Mouse (Mus musculus) CH12.LX (cell line): ENCODE data around the gene Mvp. TPM values are rescaled to one million over a fixed set of nuclear protein-coding genes. Genes with fewer than 3 reads are reported as not detected.

Experiments used
- DNase-seq: peaks from one replicate; pipeline ENCODE4 v3.0.0-alpha.2; 2013; ENCODE audit errors: extremely low read depth
- H3K27ac ChIP-seq: 2 replicates; pipeline ENCODE4 v1.5.1; 2012; ENCODE audit warnings: low read depth, mild to moderate bottlenecking, control low read depth, moderate library complexity; ENCODE audit not compliant: insufficient read depth
- H3K27me3 ChIP-seq: replicated peaks from 2 replicates; pipeline ENCODE3; 2012; ENCODE audit warnings: inconsistent platforms
- H3K36me3 ChIP-seq, 2 experiments: replicated peaks in 1 of 2; 2 replicates each; pipeline versions ENCODE3 to v1.6.1; 2012; ENCODE audit warnings: inconsistent platforms in 1 of 2, low read length in 1 of 2, mild to moderate bottlenecking in 1 of 2, mixed read lengths in 1 of 2, moderate library complexity in 1 of 2; ENCODE audit not compliant: control insufficient read depth in 1 of 2, insufficient read depth in 1 of 2
- H3K4me1 ChIP-seq, 2 experiments: 2 replicates each; pipeline ENCODE4 v1.6.1; 2012; ENCODE audit warnings: inconsistent platforms in 1 of 2, moderate library complexity in 1 of 2; ENCODE audit not compliant: insufficient read depth in 2 of 2, control insufficient read depth in 1 of 2
- H3K4me2 ChIP-seq: 2 replicates; pipeline ENCODE4 v1.6.1; 2012; ENCODE audit warnings: low read depth, mild to moderate bottlenecking, control low read depth; ENCODE audit not compliant: poor library complexity, insufficient read depth, severe bottlenecking
- H3K4me3 ChIP-seq, 3 experiments: fragments of 150-350 bp in 1 of 3; sonication (generic) in 1 of 3; replicated peaks in 1 of 3; 2 replicates each; pipeline versions ENCODE3 to v1.5.1; 2011 to 2012; ENCODE audit warnings: low read depth in 2 of 3, low read length in 2 of 3, mild to moderate bottlenecking in 2 of 3, moderate library complexity in 2 of 3, control low read depth in 1 of 3, improper control_type of control experiment in 1 of 3, inconsistent platforms in 1 of 3, mixed read lengths in 1 of 3; ENCODE audit not compliant: poor library complexity in 1 of 3
- H3K79me2 ChIP-seq: replicated peaks from 2 replicates; pipeline ENCODE4 v1.6.1; 2012; ENCODE audit warnings: mild to moderate bottlenecking, moderate library complexity; ENCODE audit not compliant: control insufficient read depth, poor library complexity, insufficient read depth, severe bottlenecking; ENCODE audit errors: extremely low read depth
- H3K9ac ChIP-seq: 2 replicates; pipeline ENCODE4 v1.6.1; 2012; ENCODE audit warnings: low read depth, mild to moderate bottlenecking, control low read depth, moderate library complexity; ENCODE audit not compliant: insufficient read depth
- H3K9me3 ChIP-seq: replicated peaks from 2 replicates; pipeline ENCODE3; 2012; ENCODE audit warnings: low read length, inconsistent platforms, mixed read lengths
- BHLHE40 ChIP-seq: IDR thresholded peaks from 2 replicates; pipeline ENCODE4 v1.6.1; 2011; ENCODE audit warnings: mild to moderate bottlenecking, low read depth, low read length, improper control_type of control experiment
- CTCF ChIP-seq, 2 experiments: IDR thresholded peaks in 1 of 2; conservative IDR thresholded peaks in 1 of 2; 2 replicates each; pipeline ENCODE4 v1.5.1; 2011 to 2012; ENCODE audit warnings: low read depth in 2 of 2, low read length in 2 of 2, improper control_type of control experiment in 1 of 2, inconsistent platforms in 1 of 2, mild to moderate bottlenecking in 1 of 2, moderate library complexity in 1 of 2
- ELF1 ChIP-seq: IDR thresholded peaks from 2 replicates; pipeline ENCODE4 v1.6.1; 2014; ENCODE audit warnings: low read depth, mild to moderate bottlenecking, inconsistent platforms, low read length, improper control_type of control experiment
- ETS1 ChIP-seq: conservative IDR thresholded peaks from 2 replicates; pipeline ENCODE4 v1.6.1; 2012; ENCODE audit warnings: low read depth, mild to moderate bottlenecking, inconsistent platforms, low read length, improper control_type of control experiment, moderate library complexity
- GABPA ChIP-seq: IDR thresholded peaks from 2 replicates; pipeline ENCODE4 v1.6.1; 2012; ENCODE audit warnings: low read depth, low read length, improper control_type of control experiment, inconsistent platforms; ENCODE audit not compliant: insufficient replicate concordance
- HCFC1 ChIP-seq: IDR thresholded peaks from 2 replicates; pipeline ENCODE4 v1.6.1; 2012; ENCODE audit warnings: low read depth, mild to moderate bottlenecking, inconsistent platforms, low read length, improper control_type of control experiment
- JUN ChIP-seq: IDR thresholded peaks from 2 replicates; pipeline ENCODE4 v1.6.1; 2011; ENCODE audit warnings: low read depth, mild to moderate bottlenecking, low read length, improper control_type of control experiment, moderate library complexity; ENCODE audit not compliant: insufficient read depth
- KAT2A ChIP-seq: IDR thresholded peaks from 2 replicates; pipeline ENCODE4 v1.6.1; 2012; ENCODE audit warnings: low read length, improper control_type of control experiment, inconsistent platforms; ENCODE audit not compliant: insufficient replicate concordance
- MAX ChIP-seq: IDR thresholded peaks from 2 replicates; pipeline ENCODE4 v1.6.1; 2011; ENCODE audit warnings: low read length, improper control_type of control experiment
- MAZ ChIP-seq: IDR thresholded peaks from 2 replicates; pipeline ENCODE4 v1.6.1; 2012; ENCODE audit warnings: low read depth, mild to moderate bottlenecking, inconsistent platforms, low read length, improper control_type of control experiment, moderate library complexity
- MXI1 ChIP-seq: IDR thresholded peaks from 2 replicates; pipeline ENCODE4 v1.6.1; 2011; ENCODE audit warnings: mild to moderate bottlenecking, low read depth, low read length, improper control_type of control experiment
- MYC ChIP-seq: IDR thresholded peaks from 2 replicates; pipeline ENCODE4 v1.6.1; 2011; ENCODE audit warnings: low read depth, mild to moderate bottlenecking, improper control_type of control experiment, low read length
- NELFE ChIP-seq: IDR thresholded peaks from 2 replicates; pipeline ENCODE4 v1.6.1; 2011; ENCODE audit warnings: low read depth, low read length, improper control_type of control experiment
- NRF1 ChIP-seq: IDR thresholded peaks from 2 replicates; pipeline ENCODE4 v1.6.1; 2014; ENCODE audit warnings: low read depth, mild to moderate bottlenecking, inconsistent platforms, low read length, improper control_type of control experiment, moderate library complexity
- PAX5 ChIP-seq: IDR thresholded peaks from 2 replicates; pipeline ENCODE4 v1.6.1; 2012; ENCODE audit warnings: low read length, inconsistent platforms, mixed read lengths
- POLR2A ChIP-seq: IDR thresholded peaks from 2 replicates; pipeline ENCODE4 v1.6.1; 2011; ENCODE audit warnings: low read depth, mild to moderate bottlenecking, improper control_type of control experiment, low read length
- POLR2AphosphoS2 ChIP-seq: IDR thresholded peaks from 2 replicates; pipeline ENCODE4 v1.6.1; 2011; ENCODE audit warnings: low read depth, low read length, improper control_type of control experiment
- RAD21 ChIP-seq: IDR thresholded peaks from 2 replicates; pipeline ENCODE4 v1.6.1; 2011; ENCODE audit warnings: low read depth, mild to moderate bottlenecking, low read length, improper control_type of control experiment, moderate library complexity
- SIN3A ChIP-seq: IDR thresholded peaks from 2 replicates; pipeline ENCODE4 v1.6.1; 2012; ENCODE audit warnings: low read length, improper control_type of control experiment, inconsistent platforms
- TBP ChIP-seq: conservative IDR thresholded peaks from 2 replicates; pipeline ENCODE4 v1.6.1; 2011; ENCODE audit warnings: low read depth, low read length, improper control_type of control experiment
- TCF12 ChIP-seq: IDR thresholded peaks from 2 replicates; pipeline ENCODE4 v1.6.1; 2014; ENCODE audit warnings: low read depth, mild to moderate bottlenecking, inconsistent platforms, low read length, improper control_type of control experiment
- UBTF ChIP-seq: IDR thresholded peaks from 2 replicates; pipeline ENCODE4 v1.6.1; 2012; ENCODE audit warnings: low read depth, mild to moderate bottlenecking, inconsistent platforms, low read length, improper control_type of control experiment, moderate library complexity
- USF2 ChIP-seq: conservative IDR thresholded peaks from 2 replicates; pipeline ENCODE4 v1.6.1; 2011; ENCODE audit warnings: low read depth, low read length, improper control_type of control experiment
- ZC3H11A ChIP-seq: IDR thresholded peaks from 2 replicates; pipeline ENCODE4 v1.6.1; 2012; ENCODE audit warnings: low read depth, mild to moderate bottlenecking, inconsistent platforms, low read length, improper control_type of control experiment
- ZMIZ1 ChIP-seq: IDR thresholded peaks from 2 replicates; pipeline ENCODE4 v1.6.1; 2012; ENCODE audit warnings: low read depth, mild to moderate bottlenecking, inconsistent platforms, low read length, improper control_type of control experiment
- ZNF384 ChIP-seq: IDR thresholded peaks from 2 replicates; pipeline ENCODE4 v1.6.1; 2012; ENCODE audit warnings: low read depth, low read length, improper control_type of control experiment, inconsistent platforms
- dilution Hi-C: fragments of 300-500 bp; cut with MboI; formaldehyde crosslinking; loops from 2 replicates; pipeline ENCODE4 v1.14.3; 2020; ENCODE audit warnings: low sequenced_read_pairs; ENCODE audit not compliant: extremely low pct_unique_long_range_greater_than_20kb, extremely low pct_ligation_motif_present
- in situ Hi-C: fragments of 300-500 bp; cut with MboI; formaldehyde crosslinking; loops from 3 replicates; pipeline ENCODE4 v1.14.3; 2019; ENCODE audit warnings: low sequenced_read_pairs, low pct_ligation_motif_present, low pct_unique_long_range_greater_than_20kb, mixed read lengths
- polyA plus RNA-seq: library from polyadenylated mRNA; unstranded; fragments of >175 nt; gene quantifications from 2 replicates; pipeline ENCODE4 v1.2.1, GENCODE M21; 2012; ENCODE audit warnings: low read depth; ENCODE audit not compliant: insufficient read length
- total RNA-seq, 2 experiments: library from RNA; depleted of rRNA; stranded (reverse); fragments of 300-350 nt in 1 of 2; fragments of >200 nt in 1 of 2; gene quantifications; 2 replicates each; pipeline ENCODE4 v1.2.3; 2012 to 2014

Gene Mvp
- total and polyA plus RNA-seq, 3 experiments, result 33.3 to 53.7 (median 52.1) TPM

- no peak for TF ChIP-seq RAD21
- TF ChIP-seq PAX5, result no peak
- in situ Hi-C loops (loop anchor here (5.0 to 10.0 kb wide), 2 partner anchors 54 to 311 kb away; partner anchors contain the start of gene Coro1a), dilution Hi-C loops (no loop called here)
- H3K9me3 ChIP-seq, result no peaks in the 10 kb centered on the region
- H3K27me3 ChIP-seq, result no peaks in the 10 kb centered on the region
- H3K79me2 ChIP-seq, result peaks cover 14% of the 10 kb centered on the region
- H3K4me2 ChIP-seq, result peak within 1 kb of the TSS; percentile 77
- H3K27ac ChIP-seq, result peak within 1 kb of the TSS; percentile 80
- peak within 1 kb of the TSS; percentile 65 to 92 (median 89) for H3K4me3 ChIP-seq
- no peak for DNase-seq
- peaks cover 22 to 70% of the 10 kb centered on the region in 2 experiments; a peak in 3 of 4 replicates for H3K4me1 ChIP-seq
- peak within 1 kb of the TSS; percentile 91 for H3K9ac ChIP-seq
- peaks cover 6 to 50% of the 10 kb centered on the region in 2 experiments for H3K36me3 ChIP-seq
Observed at GRCm38 (mm10) chr7:127016481-127016485, 1.9 kb upstream of the Mvp start, which contains the start of gene Pagr1b. TSS of gene Pagr1b (minus strand) at chr7:127016484.

- dilution Hi-C loops, result no loop called here
- H3K4me1 ChIP-seq, result peaks cover 22 to 70% of the 10 kb centered on the region in 2 experiments; a peak in 3 of 4 replicates
- peaks cover 6 to 50% of the 10 kb centered on the region in 2 experiments for H3K36me3 ChIP-seq
Observed at GRCm38 (mm10) chr7:127016081-127016480, 1.7 kb upstream of the Mvp start.

GRCm38 (mm10) chr7:127014993-127015392 lies 572 bp upstream of the Mvp start:
- Histone ChIP-seq H3K27me3 (no peaks in the 10 kb centered on the region), H3K36me3 (peaks cover 6 to 50% of the 10 kb centered on the region in 2 experiments), H3K4me1 (peaks cover 22 to 72% of the 10 kb centered on the region in 2 experiments; a peak in 3 of 4 replicates), H3K4me2 (peak overlapping the region; percentile 77), H3K4me3 (peak overlapping the region in 1 of 3 experiments; percentile 25), H3K27ac (peak overlapping the region; percentile 2; the same call in 1 of the 2 replicates), H3K9ac (peak overlapping the region; percentile 52; the same call in 1 of the 2 replicates), H3K79me2 (peaks cover 14% of the 10 kb centered on the region), H3K9me3 (no peaks in the 10 kb centered on the region)
- no peak for DNase-seq
- dilution Hi-C loops, result no loop called here
- TF ChIP-seq RAD21 (no peak), JUN (no peak), GABPA (no peak), ZNF384 (no peak), POLR2AphosphoS2 (no peak), CTCF (conservative IDR thresholded peaks at IDR 0.05 in 1 of 2, IDR thresholded peaks at IDR 0.05 in 1 of 2; ENCODE audit: low read depth in 2 of 2, low read length in 2 of 2) (no peak), SIN3A (no peak), TBP (no peak), MYC (no peak), UBTF (no peak)
- in situ Hi-C loops, result loop anchor here (5.0 to 10.0 kb wide), 2 partner anchors 53 to 310 kb away; partner anchors contain the start of gene Coro1a

More at GRCm38 (mm10) chr7:127016081-127016480, 1.7 kb upstream of the Mvp start:
- Histone ChIP-seq H3K9me3 (no peaks in the 10 kb centered on the region), H3K4me3 (peak overlapping the region; percentile 65 to 92 (median 89)), H3K27ac (peak overlapping the region; percentile 80), H3K79me2 (peaks cover 14% of the 10 kb centered on the region), H3K4me2 (peak overlapping the region; percentile 77), H3K9ac (peak overlapping the region; percentile 91), H3K27me3 (no peaks in the 10 kb centered on the region)
- TF ChIP-seq TCF12 (peak; percentile 63), BHLHE40 (peak; percentile 60; the same call in 1 of the 2 replicates), MAX (peak; percentile 72), ZMIZ1 (0 out of 2 replicates have a peak, but pooled peaks have one; percentile 20), NELFE (peak; percentile 73), KAT2A (no peak), USF2 (no peak), MAZ (0 out of 2 replicates have a peak, but pooled peaks have one; percentile 58), SIN3A (peak; percentile 64; the same call in 1 of the 2 replicates), ELF1 (peak; percentile 50; the same call in 1 of the 2 replicates), MYC (peak; percentile 83), ZC3H11A (no peak), MXI1 (peak; percentile 71), POLR2A (peak; percentile 79), TBP (peak; percentile 80), HCFC1 (no peak), ETS1 (no peak), NRF1 (peak; percentile 52; the same call in 1 of the 2 replicates)
- peak; percentile 89 for DNase-seq
- in situ Hi-C loops, result loop anchor here (5.0 to 10.0 kb wide), 2 partner anchors 54 to 311 kb away; partner anchors contain the start of gene Coro1a
